Mouse (Mus musculus) cortical plate, adult 2 months (tissue): Measurements from ENCODE around the gene Msh4. TPM values are rescaled to one million over a fixed set of nuclear protein-coding genes. Genes with fewer than 3 reads are reported as not detected.

Experiments
- H3K27ac ChIP-seq: fragments of 200-500 bp; 2 replicates; pipeline ENCODE4 v1.5.1; 2012; ENCODE audit warnings: low read length, control low read depth, inconsistent platforms; ENCODE audit not compliant: insufficient read depth
- H3K4me1 ChIP-seq: fragments of 200-500 bp; 2 replicates; pipeline ENCODE4 v1.6.1; 2011; ENCODE audit warnings: low read length; ENCODE audit not compliant: control insufficient read depth, insufficient read depth
- H3K4me3 ChIP-seq: fragments of 200-500 bp; 2 replicates; pipeline ENCODE4 v1.5.1; 2011; ENCODE audit warnings: mild to moderate bottlenecking, low read length, control low read depth; ENCODE audit not compliant: insufficient read depth
- CTCF ChIP-seq: fragments of 200-500 bp; IDR thresholded peaks from 2 replicates; pipeline ENCODE4 v1.5.1; 2011; ENCODE audit warnings: mild to moderate bottlenecking, control low read depth, low read length; ENCODE audit not compliant: insufficient read depth; ENCODE audit errors: extremely low read depth
- POLR2A ChIP-seq: fragments of 200-500 bp; IDR thresholded peaks from 2 replicates; pipeline ENCODE4 v1.6.1; 2011; ENCODE audit warnings: mild to moderate bottlenecking, low read length, control low read depth; ENCODE audit not compliant: insufficient read depth; ENCODE audit errors: extremely low read depth
- polyA plus RNA-seq: library from polyadenylated mRNA; depleted of rRNA; stranded (reverse); fragments of >200 nt; gene quantifications from 2 replicates; pipeline ENCODE4 v1.2.3, GENCODE M21; 2012

The Msh4 gene
- polyA plus RNA-seq, 1 experiment: 0.08 TPM

DNA sequence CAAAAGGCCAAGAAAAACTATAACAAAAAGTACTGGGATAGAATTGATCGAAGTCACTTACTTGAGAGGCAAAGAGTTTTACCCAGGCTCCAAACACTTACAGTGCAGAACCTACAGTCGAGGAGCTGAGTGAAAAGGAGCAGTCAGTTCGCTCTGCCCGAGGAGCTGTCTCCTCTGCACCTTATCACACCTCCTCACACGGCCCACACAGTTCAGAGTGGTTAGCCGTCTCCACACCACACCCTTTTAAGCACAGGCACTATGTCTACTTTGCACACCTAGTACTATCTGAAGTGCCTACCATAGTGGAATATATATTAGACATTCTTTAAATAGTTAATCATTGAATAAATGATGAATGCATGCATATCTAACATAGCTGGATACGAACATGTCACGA lies 53.7 kb downstream of the Msh4 start:
- Histone ChIP-seq H3K4me1 (no peaks in the 10 kb centered on the region), H3K4me3 (no peak overlapping the region), H3K27ac (no peak overlapping the region)
- TF ChIP-seq POLR2A: no peak
- no peak for TF ChIP-seq CTCF

DNA sequence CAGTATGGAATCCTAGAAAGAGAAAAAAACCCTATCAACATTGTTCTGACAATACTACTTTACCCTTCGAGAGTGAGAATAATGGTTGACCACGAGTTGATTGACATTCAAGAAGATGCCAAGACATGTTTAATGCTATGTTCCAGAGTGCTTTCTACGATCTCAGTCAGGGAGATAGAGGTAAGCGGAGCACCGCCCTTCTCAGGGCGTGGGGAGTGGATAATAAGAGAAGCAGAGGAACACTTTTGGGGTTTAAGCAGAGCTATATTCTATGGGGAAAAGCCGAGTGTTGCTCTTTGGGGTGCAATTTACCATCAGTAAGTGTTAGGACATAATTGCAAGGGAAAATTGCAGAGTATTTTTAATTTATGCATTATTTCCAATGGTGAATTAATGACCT lies 55.2 kb downstream of the Msh4 start:
- H3K4me3 ChIP-seq: no peak overlapping the region
- no peaks in the 10 kb centered on the region for H3K4me1 ChIP-seq
- H3K27ac ChIP-seq: no peak overlapping the region
- TF ChIP-seq CTCF: no peak
- no peak for TF ChIP-seq POLR2A

DNA sequence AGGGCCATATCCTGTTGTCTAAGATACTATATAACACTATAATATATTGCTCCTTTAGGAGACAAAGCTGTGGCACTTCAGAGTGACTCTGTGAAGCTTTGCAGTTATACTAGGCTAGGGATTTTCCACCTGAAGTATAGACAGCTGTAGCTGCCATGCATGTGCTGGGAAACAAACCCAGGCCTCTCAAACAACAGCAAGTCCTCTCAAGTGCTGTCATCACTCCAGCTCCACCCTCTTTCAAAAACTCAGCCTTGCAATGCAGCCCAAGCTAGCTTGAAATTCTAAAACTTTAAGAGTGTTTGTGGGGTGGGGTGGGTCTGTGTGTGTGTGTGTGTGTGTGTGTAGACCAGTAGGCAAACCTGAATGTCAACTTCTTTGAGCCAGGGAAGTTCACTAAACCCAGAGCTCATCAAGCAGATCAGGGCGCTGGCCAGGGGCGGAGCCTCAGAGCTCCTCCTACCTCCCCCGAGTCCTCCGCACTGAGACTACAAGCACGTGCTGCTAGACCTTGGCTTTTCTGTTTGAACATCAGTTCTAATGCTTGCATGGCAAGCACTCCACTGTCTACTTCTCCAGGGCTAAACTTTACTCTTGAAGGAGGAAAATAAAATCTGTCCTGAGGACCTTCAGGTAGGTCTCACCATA lies 56.4 kb downstream of the Msh4 start:
- no peak overlapping the region for H3K27ac ChIP-seq
- no peak overlapping the region for H3K4me3 ChIP-seq
- TF ChIP-seq CTCF: no peak
- TF ChIP-seq POLR2A: no peak

DNA sequence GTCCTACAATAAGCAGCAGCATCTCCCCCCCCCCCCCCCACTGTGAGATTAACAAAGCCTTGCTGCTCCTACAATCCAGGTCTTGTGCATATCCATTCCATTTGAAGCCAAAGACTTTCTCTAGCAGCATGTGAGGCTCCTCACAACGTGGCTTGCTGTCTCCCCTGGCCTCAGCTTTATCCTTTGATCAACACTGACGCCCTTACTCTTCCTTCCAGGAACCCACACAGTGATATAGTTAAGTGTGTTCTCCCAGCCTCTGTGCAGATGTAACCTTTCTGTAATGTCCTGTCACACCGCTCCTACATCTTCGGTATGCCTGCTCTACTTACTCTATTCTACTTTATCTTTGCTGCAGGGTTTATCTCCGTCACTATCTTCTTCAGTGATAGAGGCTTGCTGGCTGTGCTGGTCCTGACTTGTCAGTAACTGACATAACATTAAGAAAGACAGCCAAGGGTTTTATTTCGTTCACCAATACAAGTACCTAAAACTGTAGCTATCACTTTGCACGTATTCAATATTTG lies 58.7 kb downstream of the Msh4 start:
- no peaks in the 10 kb centered on the region for H3K4me1 ChIP-seq
- no peak overlapping the region for H3K4me3 ChIP-seq
- TF ChIP-seq POLR2A: no peak
- no peak for TF ChIP-seq CTCF
- H3K27ac ChIP-seq: no peak overlapping the region

More for the DNA sequence above, 56.4 kb downstream of the Msh4 start:
- no peaks in the 10 kb centered on the region for H3K4me1 ChIP-seq

DNA sequence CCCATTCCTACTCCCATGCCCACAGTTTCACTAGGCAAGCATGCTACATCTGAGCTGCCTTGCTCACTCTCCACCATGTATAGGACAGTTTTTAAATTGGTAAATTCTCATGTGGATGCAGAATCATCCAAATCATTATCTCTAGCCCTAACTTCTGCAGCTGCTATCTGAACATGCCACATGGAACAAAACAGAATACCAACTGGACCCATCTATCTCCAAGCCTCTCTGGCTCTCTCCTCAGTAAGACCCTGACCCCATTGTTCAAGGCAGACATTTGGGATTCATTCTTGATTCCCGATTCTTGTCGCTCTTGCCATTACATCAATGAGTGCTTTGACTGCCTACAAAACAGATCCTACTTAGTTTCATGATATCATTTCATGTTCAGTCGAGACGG lies 59.8 kb downstream of the Msh4 start:
- H3K27ac ChIP-seq: no peak overlapping the region
- TF ChIP-seq POLR2A: no peak
- no peak for TF ChIP-seq CTCF
- H3K4me1 ChIP-seq: no peaks in the 10 kb centered on the region
- no peak overlapping the region for H3K4me3 ChIP-seq

DNA sequence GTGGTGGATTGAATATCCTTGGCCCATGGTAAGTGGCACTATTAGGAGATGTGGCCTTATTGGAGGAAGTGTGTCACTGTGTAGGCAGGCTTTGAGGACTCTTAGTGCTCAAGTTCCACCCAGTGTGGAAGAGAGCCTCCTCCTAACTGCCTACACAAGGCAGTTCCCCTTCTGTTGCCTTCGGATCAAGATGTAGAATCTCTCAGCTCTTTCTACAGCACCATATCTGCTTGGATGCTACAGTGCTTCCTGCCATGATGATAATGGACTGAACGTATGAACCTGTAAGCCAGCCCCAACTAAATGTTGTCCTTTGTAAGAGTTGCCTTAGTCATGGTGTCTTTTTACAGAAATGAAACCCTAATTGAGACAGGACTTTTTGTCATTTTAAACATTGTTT lies 60.4 kb downstream of the Msh4 start:
- H3K27ac ChIP-seq: no peak overlapping the region
- TF ChIP-seq CTCF: no peak
- no peak for TF ChIP-seq POLR2A
- no peak overlapping the region for H3K4me3 ChIP-seq
- no peaks in the 10 kb centered on the region for H3K4me1 ChIP-seq

DNA sequence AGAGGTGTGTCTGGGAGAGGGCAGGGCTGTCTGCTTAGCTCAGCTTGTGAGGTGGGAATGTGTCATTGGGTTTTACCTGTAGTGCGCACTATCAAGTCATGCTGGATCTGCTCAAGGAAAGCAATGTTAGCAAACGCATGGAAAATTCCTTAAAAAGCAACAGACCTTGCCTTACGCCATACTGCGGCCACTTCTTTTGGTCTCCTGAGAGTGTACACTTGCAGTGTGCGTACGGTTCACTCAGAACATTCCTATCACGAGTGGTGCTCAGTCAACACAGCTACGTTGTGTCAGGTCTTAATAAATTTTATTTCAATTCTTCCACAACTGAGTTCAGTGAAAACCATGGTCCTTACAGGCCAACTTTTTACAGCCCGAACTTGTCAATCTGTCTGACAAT lies 61.2 kb downstream of the Msh4 start:
- Histone ChIP-seq H3K27ac (no peak overlapping the region), H3K4me3 (no peak overlapping the region), H3K4me1 (no peaks in the 10 kb centered on the region)
- TF ChIP-seq CTCF: no peak
- TF ChIP-seq POLR2A: no peak

DNA sequence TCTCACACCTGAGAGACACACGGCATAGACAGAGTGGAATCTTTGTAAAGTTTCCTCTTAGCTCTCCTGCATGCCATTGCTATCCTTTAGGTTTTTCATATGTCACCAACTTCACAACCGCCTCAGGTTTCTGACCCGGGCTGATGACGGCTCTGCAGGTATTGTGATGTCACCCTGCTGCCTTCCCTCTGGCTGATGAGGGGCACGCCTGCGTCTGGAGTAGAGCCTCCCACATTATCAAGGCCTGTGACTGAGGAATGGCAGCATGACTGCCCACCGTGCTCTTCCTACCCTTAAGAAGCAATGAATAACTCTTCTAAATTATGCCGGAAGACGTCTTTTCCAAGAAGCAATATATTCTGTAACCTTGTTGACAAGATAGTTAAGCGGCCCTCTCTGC lies 61.9 kb downstream of the Msh4 start, which contains the start of gene Asb17:
Gene Asb17 (plus strand): TSS at position 180 of the 400 bp plus-strand sequence.
- Histone ChIP-seq H3K4me1 (no peaks in the 10 kb centered on the region), H3K4me3 (no peak within 1 kb of the TSS), H3K27ac (no peak within 1 kb of the TSS)
- no peak for TF ChIP-seq CTCF
- TF ChIP-seq POLR2A: no peak

DNA sequence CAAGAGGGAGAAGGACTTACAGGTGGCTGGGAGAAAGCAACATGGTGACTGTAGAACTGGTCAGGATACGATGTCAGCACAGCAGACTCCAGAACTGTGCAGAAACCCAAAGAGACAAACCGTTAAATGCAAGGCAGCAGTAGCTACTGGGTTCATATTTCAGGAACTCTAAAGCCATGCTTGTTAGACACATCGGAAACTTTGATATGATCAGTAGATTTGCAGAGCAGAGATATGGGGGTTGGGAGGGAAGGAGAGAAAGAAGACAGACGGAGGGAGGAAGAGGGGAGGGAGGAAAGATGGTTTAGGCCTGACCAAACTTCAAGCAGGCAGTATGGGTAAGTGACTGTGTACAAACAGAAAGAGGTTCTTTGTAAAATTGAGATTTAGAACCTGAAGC lies 68.3 kb downstream of the Msh4 start:
- Histone ChIP-seq H3K4me1 (no peaks in the 10 kb centered on the region), H3K27ac (no peak overlapping the region), H3K4me3 (no peak overlapping the region)
- TF ChIP-seq POLR2A: no peak
- TF ChIP-seq CTCF: no peak

DNA sequence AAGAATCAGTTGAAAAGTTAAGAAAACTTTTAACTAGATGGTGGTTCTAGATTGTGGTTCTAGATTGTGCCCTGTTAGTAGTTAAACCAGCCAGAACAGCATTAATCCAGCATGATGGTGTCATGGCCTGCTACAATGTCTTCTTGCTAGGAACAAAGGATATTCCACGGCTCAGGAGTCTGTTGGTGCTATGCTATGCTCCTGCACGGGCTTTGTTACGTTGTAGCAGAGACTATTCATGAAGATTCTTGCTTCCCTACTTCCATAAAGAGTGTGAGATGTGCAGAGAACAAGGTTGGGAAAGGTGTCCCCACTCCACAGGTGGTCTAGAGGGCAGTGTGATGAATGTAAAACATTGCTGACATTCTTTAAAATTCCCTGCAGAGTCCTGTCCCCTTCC lies 69.6 kb downstream of the Msh4 start:
- Histone ChIP-seq H3K4me1 (no peaks in the 10 kb centered on the region), H3K4me3 (no peak overlapping the region), H3K27ac (no peak overlapping the region)
- TF ChIP-seq CTCF (no peak), POLR2A (no peak)

DNA sequence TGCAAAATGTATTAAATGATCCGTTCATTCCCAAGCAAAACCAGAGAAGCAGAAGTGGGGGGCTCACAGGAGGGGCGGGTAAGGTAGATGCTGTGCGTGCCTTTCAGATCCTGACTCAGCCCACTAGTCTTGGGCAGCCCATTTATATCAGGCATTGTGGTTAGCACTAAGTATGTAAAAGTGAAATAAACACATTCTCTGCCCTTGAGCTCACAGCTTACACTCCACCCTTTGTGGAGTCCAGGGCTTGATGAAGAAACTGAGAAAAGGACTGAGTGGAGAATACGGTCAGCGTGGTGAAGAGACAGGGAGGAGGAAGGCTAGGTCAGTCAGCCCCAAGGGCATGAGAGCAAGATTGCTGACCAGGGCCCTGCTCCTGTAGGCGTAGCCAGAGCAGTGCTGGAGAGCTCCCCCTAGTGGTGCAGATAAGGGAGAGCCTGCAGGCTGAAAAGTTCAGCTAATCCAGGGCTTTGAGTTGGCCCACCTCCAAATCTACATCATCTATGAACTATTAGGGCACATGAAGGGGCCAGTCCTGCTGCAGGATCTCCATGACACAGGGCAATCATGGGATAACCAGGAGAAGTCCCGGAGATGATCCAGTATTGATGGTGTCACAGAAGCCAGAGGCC lies 70.4 kb downstream of the Msh4 start:
- H3K27ac ChIP-seq: no peak overlapping the region
- H3K4me3 ChIP-seq: no peak overlapping the region
- H3K4me1 ChIP-seq: no peaks in the 10 kb centered on the region
- TF ChIP-seq CTCF: peak; percentile 61
- TF ChIP-seq POLR2A: no peak
